Mouse (Mus musculus) embryonic facial prominence, embryonic 15.5 days (tissue): ENCODE measurements around the gene Nrf1. TPM values are rescaled to one million over a fixed set of nuclear protein-coding genes. Genes with fewer than 3 reads are reported as not detected.

ENCODE experiments used
- ATAC-seq: fragments of 200-750 bp; cut with Nextera tagmentation; 2 replicates; pipeline ENCODE4 v1.8.0; 2017; ENCODE audit warnings: low read depth, moderate TSS enrichment; ENCODE audit not compliant: insufficient number of reproducible peaks, low FRiP score, low TSS enrichment
- H3K27ac ChIP-seq: fragments of 300-500 bp; sonication (generic); replicated peaks from 2 replicates; pipeline ENCODE4 v1.5.1; 2015; ENCODE audit warnings: mild to moderate bottlenecking, inconsistent platforms
- H3K27me3 ChIP-seq: fragments of 300-500 bp; sonication (generic); 2 replicates; pipeline ENCODE4 v1.6.1; 2015; ENCODE audit warnings: inconsistent platforms
- H3K36me3 ChIP-seq: fragments of 300-500 bp; sonication (generic); 2 replicates; pipeline ENCODE4 v1.6.1; 2015; ENCODE audit warnings: mild to moderate bottlenecking, inconsistent platforms
- H3K4me1 ChIP-seq: fragments of 300-500 bp; sonication (generic); 2 replicates; pipeline ENCODE4 v1.6.1; 2015; ENCODE audit warnings: inconsistent platforms
- H3K4me2 ChIP-seq: fragments of 300-500 bp; sonication (generic); replicated peaks from 2 replicates; pipeline ENCODE4 v1.6.1; 2015; ENCODE audit warnings: mild to moderate bottlenecking, inconsistent platforms
- H3K4me3 ChIP-seq: fragments of 300-500 bp; sonication (generic); replicated peaks from 2 replicates; pipeline ENCODE4 v1.5.1; 2015; ENCODE audit warnings: mild to moderate bottlenecking, inconsistent platforms
- H3K9ac ChIP-seq: fragments of 300-500 bp; sonication (generic); 2 replicates; pipeline ENCODE4 v1.6.1; 2015; ENCODE audit warnings: inconsistent platforms
- H3K9me3 ChIP-seq: fragments of 300-500 bp; sonication (generic); replicated peaks from 2 replicates; pipeline ENCODE4 v1.6.1; 2016; ENCODE audit warnings: inconsistent platforms
- WGBS: fragments of 180-500 bp; shearing (Covaris S2); methylation state at CpG from one replicate; pipeline ENCODE4 v1.1.7; 2015; 5-methylcytosine and 5-hydroxymethylcytosine counted together
- polyA plus RNA-seq: library from polyadenylated mRNA; unstranded; fragments of >200 nt; fragmentation: Nextera tagmentation; extraction: Ambion mirVana; gene quantifications from 2 replicates; pipeline ENCODE4 v1.2.1, GENCODE M21; 2015

The Nrf1 gene
- polyA plus RNA-seq, 1 experiment from 2014 or later = 55.1 TPM

DNA sequence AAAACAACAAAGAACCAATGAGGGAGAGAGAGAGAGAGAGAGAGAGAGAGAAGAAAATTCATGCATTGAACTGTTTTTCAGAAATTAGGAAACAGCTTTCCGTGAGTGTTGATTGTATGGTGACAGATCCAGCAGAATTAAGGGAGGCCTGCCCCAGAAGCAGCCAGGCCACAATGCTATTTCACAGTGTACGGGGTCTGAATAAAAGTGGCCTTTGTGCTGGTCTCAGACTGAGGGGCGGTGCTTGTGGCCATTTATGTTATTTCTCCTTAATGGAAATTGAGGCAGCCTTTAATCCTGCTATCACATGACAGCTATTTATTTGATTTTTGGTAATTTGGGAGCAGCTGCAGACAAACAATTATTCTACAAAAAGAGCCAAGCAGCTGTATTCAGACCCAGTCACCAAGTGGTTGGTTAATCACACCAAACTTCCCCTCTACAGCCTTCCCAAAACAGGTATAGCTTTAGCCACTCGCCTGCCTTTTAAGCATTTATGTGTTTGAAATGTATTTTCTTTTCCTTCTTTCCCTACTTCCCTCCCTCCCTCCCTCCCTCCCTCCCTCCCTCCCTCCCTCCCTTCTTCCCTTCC lies 31.2 kb downstream of the Nrf1 start:
- H3K27ac ChIP-seq = no peak overlapping the region
- no peaks in the 10 kb centered on the region for H3K27me3 ChIP-seq
- H3K36me3 ChIP-seq = no peaks in the 10 kb centered on the region
- no peak overlapping the region for H3K9ac ChIP-seq
- 57% methylated on average over 4 of the region's 4 CpGs for WGBS
- no peak overlapping the region for H3K4me3 ChIP-seq
- H3K4me2 ChIP-seq = no peak overlapping the region
- no peaks in the 10 kb centered on the region for H3K4me1 ChIP-seq
- no peaks in the 10 kb centered on the region for H3K9me3 ChIP-seq
- ATAC-seq = no peak

DNA sequence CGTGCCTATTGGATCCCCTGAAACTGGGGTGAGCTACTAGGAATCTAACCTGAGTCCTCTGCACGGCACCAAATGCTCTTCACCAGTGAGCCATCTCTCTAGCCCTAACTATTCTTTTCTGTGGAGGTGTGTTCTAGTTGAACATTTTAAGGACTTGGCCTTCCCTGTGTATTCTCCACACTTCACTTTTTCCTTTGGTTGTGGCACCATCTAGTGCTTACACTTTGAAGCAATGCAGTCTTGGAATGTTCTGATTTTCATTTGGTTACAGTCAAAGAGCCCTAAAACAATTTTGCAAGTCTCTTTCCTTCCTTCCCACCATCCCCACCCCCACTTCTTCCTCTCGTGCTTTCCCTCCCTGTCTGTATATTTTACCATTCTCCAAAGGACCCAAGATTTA lies 33.6 kb downstream of the Nrf1 start:
- H3K27me3 ChIP-seq = no peaks in the 10 kb centered on the region
- no peaks in the 10 kb centered on the region for H3K9me3 ChIP-seq
- no peaks in the 10 kb centered on the region for H3K36me3 ChIP-seq
- no peak for ATAC-seq
- H3K4me3 ChIP-seq = no peak overlapping the region
- no peaks in the 10 kb centered on the region for H3K4me1 ChIP-seq
- H3K9ac ChIP-seq = no peak overlapping the region
- H3K27ac ChIP-seq = no peak overlapping the region
- no peak overlapping the region for H3K4me2 ChIP-seq
- 59% methylated on average over 3 of the region's 3 CpGs for WGBS

DNA sequence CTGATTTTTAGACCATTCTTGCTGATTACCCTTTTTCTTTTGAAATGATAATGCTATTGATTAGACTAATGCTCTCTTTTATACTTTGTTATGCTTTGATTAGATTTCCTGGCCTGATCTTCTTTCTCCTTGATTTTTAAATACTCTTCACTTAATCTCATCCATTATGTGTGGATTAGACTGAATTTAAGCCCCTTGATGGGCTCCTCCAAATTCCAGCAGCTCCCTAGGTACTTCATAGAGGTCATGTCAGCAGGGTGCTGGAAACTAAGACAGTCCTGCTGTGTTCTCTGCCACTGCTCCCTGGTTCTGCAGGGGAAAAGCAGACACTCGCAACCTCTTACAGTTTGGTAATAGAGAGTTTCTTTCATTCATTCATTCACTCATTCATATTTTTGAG lies 35.5 kb downstream of the Nrf1 start:
- 84% methylated on average over 1 of the region's 1 CpGs for WGBS
- no peak for ATAC-seq
- Histone ChIP-seq H3K27ac (no peak overlapping the region), H3K9me3 (no peaks in the 10 kb centered on the region), H3K4me1 (no peaks in the 10 kb centered on the region), H3K4me3 (no peak overlapping the region), H3K4me2 (no peak overlapping the region), H3K27me3 (no peaks in the 10 kb centered on the region), H3K36me3 (no peaks in the 10 kb centered on the region), H3K9ac (no peak overlapping the region)

DNA sequence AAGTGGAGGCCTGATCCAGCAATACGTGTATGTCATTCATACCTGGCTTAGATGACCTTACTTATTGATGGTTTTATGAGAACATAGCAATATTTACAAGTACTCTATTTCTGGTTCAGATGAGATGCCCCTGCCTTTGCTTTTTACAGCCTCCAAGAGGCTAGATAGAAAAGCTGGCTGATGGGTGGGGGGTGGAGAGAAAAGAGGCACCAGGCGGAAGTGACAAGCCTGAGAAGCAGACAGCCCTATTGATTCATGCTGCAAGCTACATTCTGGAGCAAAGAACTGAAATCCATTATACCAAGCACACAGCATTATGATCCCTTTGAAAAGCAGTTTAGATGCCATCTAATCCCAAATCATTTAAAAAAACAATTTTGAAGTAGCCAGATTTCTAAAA lies 37.6 kb downstream of the Nrf1 start:
- ATAC-seq = no peak
- Histone ChIP-seq H3K4me1 (no peaks in the 10 kb centered on the region), H3K27ac (no peak overlapping the region), H3K9me3 (no peaks in the 10 kb centered on the region), H3K4me2 (no peak overlapping the region), H3K9ac (no peak overlapping the region), H3K4me3 (no peak overlapping the region), H3K36me3 (peaks cover 9% of the 10 kb centered on the region; the same call in 1 of the 2 replicates), H3K27me3 (no peaks in the 10 kb centered on the region)
- 64% methylated on average over 2 of the region's 2 CpGs for WGBS

DNA sequence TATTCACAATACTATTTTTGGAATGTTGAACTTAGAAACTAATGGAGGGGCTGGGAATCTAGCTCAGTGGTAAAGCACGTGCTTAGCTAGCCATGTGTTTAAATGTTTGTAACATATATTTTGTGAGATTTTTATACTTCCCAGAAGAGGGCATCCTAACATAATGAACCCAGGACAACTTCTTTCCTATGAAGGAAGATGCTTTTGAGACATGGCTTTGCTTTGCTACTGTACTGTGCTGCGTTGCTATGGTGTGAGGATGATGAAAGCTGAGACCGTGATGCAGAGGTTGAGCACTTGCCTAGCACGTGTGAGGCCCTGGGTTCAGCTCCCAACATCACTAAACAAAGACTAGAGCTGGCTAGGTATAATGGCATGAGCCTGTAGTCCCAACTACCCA lies 43.4 kb downstream of the Nrf1 start:
- no peak for ATAC-seq
- WGBS = 59% methylated on average over 4 of the region's 4 CpGs
- H3K27ac ChIP-seq = no peak overlapping the region
- H3K36me3 ChIP-seq = peaks cover 33% of the 10 kb centered on the region
- H3K9ac ChIP-seq = no peak overlapping the region
- no peak overlapping the region for H3K4me2 ChIP-seq
- H3K27me3 ChIP-seq = no peaks in the 10 kb centered on the region
- no peak overlapping the region for H3K4me3 ChIP-seq
- no peaks in the 10 kb centered on the region for H3K4me1 ChIP-seq
- no peaks in the 10 kb centered on the region for H3K9me3 ChIP-seq

DNA sequence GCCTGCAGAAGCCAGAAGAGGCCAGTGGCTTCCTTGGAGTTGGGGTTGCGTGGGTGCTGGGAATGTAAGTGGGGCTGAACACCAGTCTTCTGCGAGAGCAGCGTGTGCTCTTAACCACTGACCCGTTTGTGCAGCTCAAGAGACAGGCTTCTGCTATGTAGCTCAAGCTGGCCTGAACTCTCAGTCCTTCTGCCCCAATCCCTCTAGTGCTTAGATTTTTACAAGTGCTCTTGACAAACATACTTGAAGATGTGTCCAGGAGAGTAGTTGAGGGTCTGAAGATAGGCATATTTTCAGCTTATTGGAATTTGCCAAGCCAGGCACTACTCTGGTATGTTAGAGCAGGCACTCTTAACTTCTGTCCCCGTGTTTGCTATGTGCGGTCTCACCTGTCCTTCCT lies 45.0 kb downstream of the Nrf1 start:
- Histone ChIP-seq H3K4me3 (no peak overlapping the region), H3K9me3 (no peaks in the 10 kb centered on the region), H3K36me3 (peaks cover 47% of the 10 kb centered on the region), H3K27ac (no peak overlapping the region), H3K27me3 (no peaks in the 10 kb centered on the region), H3K4me1 (no peaks in the 10 kb centered on the region), H3K4me2 (no peak overlapping the region), H3K9ac (no peak overlapping the region)
- ATAC-seq = no peak
- 94% methylated on average over 6 of the region's 6 CpGs for WGBS

DNA sequence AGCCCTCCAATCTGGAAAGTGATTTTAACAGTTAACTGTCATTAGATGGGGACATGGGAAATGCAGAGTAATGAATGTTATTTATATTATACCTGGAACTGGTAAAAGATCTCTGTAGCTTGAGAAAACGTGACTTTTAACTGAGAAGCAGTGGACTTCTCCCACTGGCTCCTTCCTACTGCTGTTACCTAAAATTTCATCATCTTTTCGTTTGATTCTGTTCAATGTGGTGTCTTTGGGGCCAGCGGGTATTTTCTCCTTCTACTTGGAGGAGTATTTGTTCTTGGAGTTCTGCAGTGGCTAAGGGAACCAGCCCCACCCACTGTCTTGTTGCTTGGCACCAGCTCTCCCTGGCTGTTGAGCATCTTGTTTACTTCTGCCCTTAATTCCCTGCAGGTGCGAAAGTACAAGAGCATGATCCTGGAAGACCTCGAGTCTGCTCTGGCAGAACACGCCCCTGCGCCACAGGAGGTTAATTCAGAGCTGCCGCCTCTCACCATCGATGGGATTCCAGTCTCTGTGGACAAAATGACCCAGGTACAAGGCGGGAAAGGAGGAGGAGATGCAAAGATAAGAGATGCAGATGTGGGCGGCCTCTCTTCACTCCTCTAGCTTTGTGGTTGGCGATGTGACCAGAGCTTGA lies 54.1 kb downstream of the Nrf1 start:
- Histone ChIP-seq H3K9me3 (no peaks in the 10 kb centered on the region), H3K27ac (no peak overlapping the region), H3K9ac (no peak overlapping the region), H3K27me3 (no peaks in the 10 kb centered on the region), H3K4me1 (no peaks in the 10 kb centered on the region), H3K4me2 (no peak overlapping the region), H3K4me3 (no peak overlapping the region), H3K36me3 (peaks cover 69% of the 10 kb centered on the region)
- no peak for ATAC-seq
- 77% methylated on average over 12 of the region's 12 CpGs for WGBS

DNA sequence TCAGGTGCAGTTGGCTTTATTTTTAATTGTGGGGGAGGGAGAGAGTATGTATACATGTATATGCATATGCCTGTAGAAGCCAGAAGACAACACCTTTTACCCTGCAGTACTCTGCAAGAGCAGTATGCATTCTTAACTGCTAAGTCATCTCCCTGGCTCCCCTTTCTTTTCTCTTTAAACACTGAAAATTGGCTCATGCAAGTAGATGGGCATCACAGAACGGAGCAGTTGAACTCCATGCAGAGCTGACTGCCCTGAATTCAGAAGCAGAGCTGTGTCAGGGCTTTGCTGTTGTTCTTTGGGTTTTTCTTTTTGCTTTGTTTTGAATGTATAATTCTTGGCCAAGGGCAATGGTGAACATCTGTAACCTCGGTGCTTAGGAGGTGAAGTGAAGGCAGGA lies 58.3 kb downstream of the Nrf1 start:
- peaks cover 55% of the 10 kb centered on the region for H3K36me3 ChIP-seq

DNA sequence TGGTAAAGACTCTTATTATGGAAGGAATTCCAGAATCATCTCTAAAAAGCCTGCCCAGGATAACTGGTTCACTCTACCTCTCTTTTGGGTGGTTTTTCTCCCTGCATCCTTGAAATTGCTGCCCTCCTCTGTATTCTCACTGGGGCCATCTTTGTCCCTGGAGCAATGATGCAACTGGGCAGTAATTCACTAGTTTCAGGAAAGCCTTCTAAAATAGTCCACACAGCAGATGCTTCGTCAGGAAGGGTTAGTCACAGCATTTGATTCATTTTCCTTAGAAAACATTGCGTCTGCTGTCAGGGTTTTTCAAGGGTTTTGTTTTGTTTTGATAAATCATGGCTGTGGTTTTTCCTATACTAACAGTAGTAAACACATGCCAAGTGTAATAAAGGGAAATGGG lies 59.7 kb downstream of the Nrf1 start:
- Histone ChIP-seq H3K4me1 (no peaks in the 10 kb centered on the region), H3K4me2 (no peak overlapping the region), H3K9ac (no peak overlapping the region), H3K27ac (no peak overlapping the region), H3K4me3 (no peak overlapping the region), H3K27me3 (no peaks in the 10 kb centered on the region), H3K36me3 (peaks cover 48% of the 10 kb centered on the region), H3K9me3 (no peaks in the 10 kb centered on the region)
- 64% methylated on average over 2 of the region's 2 CpGs for WGBS
- ATAC-seq = no peak

More for the DNA sequence above, 58.3 kb downstream of the Nrf1 start:
- WGBS = 81% methylated on average over 2 of the region's 2 CpGs
- Histone ChIP-seq H3K9ac (no peak overlapping the region), H3K27ac (no peak overlapping the region), H3K4me3 (no peak overlapping the region), H3K9me3 (no peaks in the 10 kb centered on the region), H3K4me1 (no peaks in the 10 kb centered on the region), H3K27me3 (no peaks in the 10 kb centered on the region), H3K4me2 (no peak overlapping the region)
- ATAC-seq = no peak

DNA sequence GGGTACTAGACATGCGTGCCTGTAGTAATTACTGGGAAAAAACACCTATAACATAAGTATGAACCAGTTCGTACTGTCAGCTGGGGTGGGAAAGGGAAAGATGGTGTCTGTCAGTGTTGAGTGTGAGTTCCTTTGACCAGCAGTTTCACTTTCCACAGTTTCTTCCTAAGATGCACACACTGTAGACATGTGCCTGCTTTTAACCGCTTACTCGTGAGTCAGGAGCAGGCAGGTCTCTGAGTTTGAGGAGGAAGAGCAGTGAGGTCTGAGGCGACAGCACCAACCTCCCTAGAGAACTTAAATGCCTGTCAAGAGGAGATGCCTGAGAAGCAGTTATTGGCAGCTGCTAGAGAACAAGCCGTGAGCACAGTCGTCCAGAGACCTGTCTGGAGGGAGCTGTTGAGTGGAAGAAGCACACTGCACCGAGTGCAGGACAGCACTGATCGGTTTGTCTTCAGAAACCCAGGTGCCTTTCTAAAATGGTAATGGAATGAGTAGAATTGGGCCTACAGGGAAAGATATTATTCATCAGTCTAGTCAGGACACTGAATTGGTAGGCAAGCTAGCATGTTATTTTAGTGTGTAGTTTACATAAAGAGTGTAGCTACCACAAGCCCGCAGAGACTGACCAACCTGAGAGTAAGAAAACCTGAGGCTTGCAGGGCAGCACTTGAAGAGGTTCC lies 62.2 kb downstream of the Nrf1 start:
- Histone ChIP-seq H3K9ac (no peak overlapping the region), H3K4me2 (no peak overlapping the region), H3K9me3 (no peaks in the 10 kb centered on the region), H3K4me1 (no peaks in the 10 kb centered on the region), H3K27ac (no peak overlapping the region), H3K27me3 (no peaks in the 10 kb centered on the region), H3K4me3 (no peak overlapping the region), H3K36me3 (peaks cover 46% of the 10 kb centered on the region)
- WGBS = 88% methylated on average over 10 of the region's 10 CpGs
- ATAC-seq = no peak

DNA sequence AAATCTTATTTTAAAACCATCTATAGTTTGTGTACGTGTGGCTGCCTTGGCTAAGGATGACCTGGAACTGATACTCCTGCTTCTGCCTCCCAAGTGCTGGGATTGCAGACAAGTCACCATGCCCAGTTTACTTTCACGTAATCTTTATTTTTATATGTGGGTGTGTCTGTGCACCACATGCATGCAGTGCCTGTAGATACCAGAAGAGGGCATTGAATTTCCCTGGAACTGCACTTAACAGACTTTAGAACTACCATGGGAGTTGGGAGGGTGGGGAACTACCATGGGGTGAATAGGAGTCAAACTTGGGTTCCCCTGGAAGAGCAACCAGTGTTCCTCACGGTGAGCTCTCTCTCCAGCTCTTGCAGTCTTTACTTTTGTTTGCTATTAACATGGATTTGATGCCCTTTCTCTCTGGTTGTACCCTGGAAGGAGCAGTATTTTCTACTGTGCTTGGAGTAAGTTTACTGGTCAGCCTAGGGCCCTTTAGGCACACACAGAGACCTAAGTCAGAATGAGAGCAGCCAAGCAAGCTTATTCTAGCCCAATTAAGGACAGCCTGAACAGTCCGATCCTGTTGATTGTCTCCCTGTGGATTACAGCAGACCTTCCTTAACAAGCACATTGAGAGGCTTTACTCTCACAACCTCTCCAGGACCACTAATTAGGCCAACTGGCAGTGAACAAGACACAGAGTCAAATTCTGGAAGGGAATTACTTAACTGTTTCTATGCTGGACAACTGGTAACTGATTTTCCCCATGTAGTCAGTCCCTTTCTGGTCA lies 64.8 kb downstream of the Nrf1 start:
- Histone ChIP-seq H3K27me3 (no peaks in the 10 kb centered on the region), H3K9ac (no peak overlapping the region), H3K9me3 (no peaks in the 10 kb centered on the region), H3K4me3 (no peak overlapping the region), H3K36me3 (peaks cover 62% of the 10 kb centered on the region), H3K4me1 (no peaks in the 10 kb centered on the region), H3K27ac (no peak overlapping the region), H3K4me2 (no peak overlapping the region)
- peak; percentile 63; the same call in 1 of the 2 replicates for ATAC-seq
- 89% methylated on average over 4 of the region's 4 CpGs for WGBS
